ENCODE assay signal across 8 mouse cellular contexts in the genomic region with DNA sequence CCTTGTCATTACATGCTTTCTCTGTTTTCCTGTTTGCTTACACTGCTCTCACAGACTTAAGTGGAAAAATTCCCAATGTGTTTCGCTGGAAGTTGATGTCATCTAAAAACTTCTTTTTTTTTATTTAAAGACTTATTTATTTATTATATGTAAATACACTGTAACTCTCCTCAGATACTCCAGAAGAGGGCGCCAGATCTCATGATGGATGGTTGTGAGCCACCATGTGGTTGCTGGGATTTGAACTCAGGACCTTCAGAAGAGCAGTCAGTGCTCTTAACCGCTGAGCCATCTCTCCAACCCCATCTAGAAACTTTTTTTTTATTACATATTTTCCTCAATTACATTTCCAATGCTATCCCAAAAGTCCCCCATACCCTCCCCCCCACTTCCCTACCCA. TPM values are rescaled to one million over a fixed set of nuclear protein-coding genes. Genes with fewer than 3 reads are reported as not detected.
A peak's percentile ranks its signal among the peaks of the same experiment; 100 is the strongest.
DNase-seq lines count a peak whose midpoint lies in the region; ATAC-seq and TF ChIP-seq lines count a peak whose summit lies in the region.
"Not testable (repeated sequence)": the region's sequence is repeated elsewhere in the genome, so short reads cannot be mapped to it uniquely, and the experiment has no call there.

No protein-coding gene starts in this region.

- H3K79me2 ChIP-seq in MEL (ENCODE audit: control insufficient read depth, insufficient read depth, low read length, poor library complexity): not testable (repeated sequence)

- TF ChIP-seq EP300 in MEL (IDR thresholded peaks at IDR 0.05; ENCODE audit: low read depth in 1 of 2, low read length in 2 of 2); heart, postnatal 0 days (IDR thresholded peaks at IDR 0.05; ENCODE audit: low read depth); liver, postnatal 0 days (IDR thresholded peaks at IDR 0.05; ENCODE audit: low read depth): not testable (repeated sequence)

- not testable (repeated sequence) for H3K27ac ChIP-seq in MEL (ENCODE audit: control insufficient read depth, low read depth, low read length); forebrain, postnatal 0 days (ENCODE audit: low read depth, low read length); heart, postnatal 0 days (ENCODE audit: low read depth); kidney, postnatal 0 days; liver, postnatal 0 days (ENCODE audit: low read depth); midbrain, postnatal 0 days (ENCODE audit: low read depth, low read length)

- not testable (repeated sequence) for H3K4me1 ChIP-seq in MEL (ENCODE audit: control insufficient read depth in 1 of 2, insufficient read depth in 2 of 2, low read length in 2 of 2); forebrain, postnatal 0 days (ENCODE audit: insufficient read depth); heart, postnatal 0 days (ENCODE audit: control insufficient read depth, insufficient read depth); kidney, postnatal 0 days (replicated peaks; ENCODE audit: insufficient read depth, low read length); liver, postnatal 0 days (ENCODE audit: insufficient read depth); midbrain, postnatal 0 days (ENCODE audit: insufficient read depth, low read length)

- not testable (repeated sequence) for TF ChIP-seq POLR2A in MEL (IDR thresholded peaks at IDR 0.05; ENCODE audit: control insufficient read depth in 1 of 2, insufficient read depth in 1 of 2, low read depth in 1 of 2, low read length in 2 of 2, poor library complexity in 1 of 2)

- peak in 1 of 3 experiments; percentile 41; a peak in 3 of 6 replicates for TF ChIP-seq CTCF in MEL (IDR thresholded peaks at IDR 0.05 in 2 of 3, conservative IDR thresholded peaks at IDR 0.05 in 1 of 3; ENCODE audit: control insufficient read depth in 1 of 3, insufficient read depth in 1 of 3, low read depth in 2 of 3, low read length in 3 of 3, poor library complexity in 1 of 3, severe bottlenecking in 1 of 3)
- TF ChIP-seq CTCF in forebrain, postnatal 0 days (IDR thresholded peaks at IDR 0.05; ENCODE audit: low read depth): peak; percentile 14; the same call in 1 of the 2 replicates
- TF ChIP-seq CTCF in heart, postnatal 0 days (IDR thresholded peaks at IDR 0.05; ENCODE audit: low read depth): peak; percentile 21; the same call in 1 of the 2 replicates
- TF ChIP-seq CTCF in kidney, postnatal 0 days (IDR thresholded peaks at IDR 0.05; ENCODE audit: low read depth): peak; percentile 50
- peak; percentile 43 for TF ChIP-seq CTCF in liver, postnatal 0 days (IDR thresholded peaks at IDR 0.05; ENCODE audit: low read depth)
- TF ChIP-seq CTCF in midbrain, postnatal 0 days (IDR thresholded peaks at IDR 0.05): peak; percentile 34; the same call in 1 of the 2 replicates

- H3K9me3 ChIP-seq in MEL (replicated peaks; ENCODE audit: insufficient read depth, low read length); forebrain, postnatal 0 days (ENCODE audit: low read length); heart, postnatal 0 days (replicated peaks; ENCODE audit: control insufficient read depth, low read length); kidney, postnatal 0 days (replicated peaks; ENCODE audit: low read length); liver, postnatal 0 days (ENCODE audit: low read length); midbrain, postnatal 0 days (ENCODE audit: low read length): not testable (repeated sequence)

- H3K27me3 ChIP-seq in MEL (ENCODE audit: control insufficient read depth in 1 of 2, insufficient read depth in 2 of 2, low read length in 2 of 2); forebrain, postnatal 0 days (ENCODE audit: insufficient read depth, low read length); heart, postnatal 0 days (ENCODE audit: control insufficient read depth, insufficient read depth, low read length); kidney, postnatal 0 days (ENCODE audit: insufficient read depth, low read length); liver, postnatal 0 days (ENCODE audit: insufficient read depth, low read length); midbrain, postnatal 0 days (ENCODE audit: insufficient read depth, low read length): not testable (repeated sequence)

- DNase-seq in 416B (ENCODE audit: low read depth) (peak; percentile 36), MEL (ENCODE audit: low read depth, low spot score) (peak; percentile 39)
- DNase-seq in forebrain, postnatal 0 days; heart, postnatal 0 days (ENCODE audit: low spot score); liver, postnatal 0 days; midbrain, postnatal 0 days (ENCODE audit: low spot score): not testable (repeated sequence)
- peak; percentile 43 for DNase-seq in kidney, postnatal 0 days (ENCODE audit: low spot score)
- DNase-seq in thymus, postnatal 14 days: peak; percentile 24

- not testable (repeated sequence) for H3K36me3 ChIP-seq in MEL (ENCODE audit: control insufficient read depth in 1 of 2, insufficient read depth in 2 of 2, low read length in 2 of 2); forebrain, postnatal 0 days (ENCODE audit: insufficient read depth); kidney, postnatal 0 days (ENCODE audit: insufficient read depth, low read length); midbrain, postnatal 0 days (ENCODE audit: insufficient read depth, low read length)
- H3K36me3 ChIP-seq in heart, postnatal 0 days (replicated peaks; ENCODE audit: control insufficient read depth, insufficient read depth, low read length): peaks cover 39% of the 10 kb centered on the region
- peaks cover 54% of the 10 kb centered on the region for H3K36me3 ChIP-seq in liver, postnatal 0 days (replicated peaks; ENCODE audit: insufficient read depth, low read length)

- H3K9ac ChIP-seq in MEL (ENCODE audit: control insufficient read depth, low read depth, low read length, poor library complexity, severe bottlenecking); forebrain, postnatal 0 days; heart, postnatal 0 days (replicated peaks; ENCODE audit: low read depth, low read length); kidney, postnatal 0 days (ENCODE audit: low read depth, low read length); liver, postnatal 0 days (replicated peaks); midbrain, postnatal 0 days (replicated peaks; ENCODE audit: low read length, poor library complexity, severe bottlenecking): not testable (repeated sequence)

- not testable (repeated sequence) for H3K4me3 ChIP-seq in MEL (ENCODE audit: control insufficient read depth in 1 of 2, insufficient read depth in 1 of 2, low read depth in 2 of 2, low read length in 2 of 2); forebrain, postnatal 0 days (ENCODE audit: low read depth, low read length); heart, postnatal 0 days (ENCODE audit: low read depth, low read length); kidney, postnatal 0 days (replicated peaks; ENCODE audit: low read depth, low read length); liver, postnatal 0 days (ENCODE audit: low read depth, low read length); midbrain, postnatal 0 days (ENCODE audit: low read depth, low read length)

- not testable (repeated sequence) for ATAC-seq in forebrain, postnatal 0 days; heart, postnatal 0 days (ENCODE audit: insufficient read depth, low read depth); kidney, postnatal 0 days (replicated peaks; ENCODE audit: low FRiP score, low read depth); liver, postnatal 0 days; midbrain, postnatal 0 days (ENCODE audit: low FRiP score)

- not testable (repeated sequence) for H3K4me2 ChIP-seq in forebrain, postnatal 0 days (ENCODE audit: low read depth); heart, postnatal 0 days (ENCODE audit: low read depth, low read length); kidney, postnatal 0 days (ENCODE audit: low read length); liver, postnatal 0 days (ENCODE audit: low read depth, low read length); midbrain, postnatal 0 days (ENCODE audit: low read depth, low read length, poor library complexity, severe bottlenecking)

- 89% methylated on average over 3 of the region's 3 CpGs for WGBS in forebrain, postnatal 0 days
- 87% methylated on average over 3 of the region's 3 CpGs for WGBS in heart, postnatal 0 days
- WGBS in kidney, postnatal 0 days: 87% methylated on average over 3 of the region's 3 CpGs
- WGBS in liver, postnatal 0 days (ENCODE audit: insufficient replicate concordance): 88% methylated on average over 3 of the region's 3 CpGs
- WGBS in midbrain, postnatal 0 days: 89% methylated on average over 3 of the region's 3 CpGs

- TF ChIP-seq RAD21 in MEL (IDR thresholded peaks at IDR 0.05; ENCODE audit: low read depth, low read length): peak; percentile 20

TF ChIP-seq in MEL, 35 proteins besides CTCF, POLR2A, EP300 and RAD21:
- TF ChIP-seq SMC3 (IDR thresholded peaks at IDR 0.05; ENCODE audit: low read depth, low read length): peak; percentile 26

RNA-seq across cellular contexts. Expression of gene Elf2, which starts 22.4 kb away (rescaled TPM):
- 46.5 and 50.2 TPM in 2 replicates for total RNA-seq in MEL (2012; rRNA removed)
- polyA plus RNA-seq in MEL (2012; ENCODE audit: insufficient read depth in 1 of 2, insufficient read length in 2 of 2, low read depth in 1 of 2, low replicate concordance in 2 of 2, missing spikeins in 1 of 2): 10 to 100 TPM; 38.0 to 53.3 TPM
- total RNA-seq in forebrain, postnatal 0 days (2014; rRNA removed): 78.1 and 83.9 TPM in 2 replicates
- polyA plus RNA-seq in forebrain, postnatal 0 days (2015; fragmentation: Nextera tagmentation; extraction: Ambion mirVana): 26.4 and 29.3 TPM in 2 replicates
- 84.0 and 104 TPM in 2 replicates for total RNA-seq in heart, postnatal 0 days (2014; rRNA removed; ENCODE audit: low replicate concordance)
- polyA plus RNA-seq in heart, postnatal 0 days (2015; fragmentation: Nextera tagmentation; extraction: Ambion mirVana): 40.7 and 46.5 TPM in 2 replicates
- 56.2 and 60.3 TPM in 2 replicates for polyA plus RNA-seq in kidney, postnatal 0 days (2015; fragmentation: Nextera tagmentation; extraction: Ambion mirVana)
- polyA plus RNA-seq in liver, postnatal 0 days (2015; fragmentation: Nextera tagmentation; extraction: Ambion mirVana): 19.6 and 22.1 TPM in 2 replicates
- total RNA-seq in midbrain, postnatal 0 days (2014; rRNA removed): 38.7 and 45.6 TPM in 2 replicates
- 22.2 and 26.1 TPM in 2 replicates for polyA plus RNA-seq in midbrain, postnatal 0 days (2015; fragmentation: Nextera tagmentation; extraction: Ambion mirVana)
